Mouse (Mus musculus) thymus, adult 2 months (tissue): ENCODE results near the gene Ino80. TPM values are rescaled to one million over a fixed set of nuclear protein-coding genes. Genes with fewer than 3 reads are reported as not detected.

Experiments
- DNase-seq: peaks from one replicate; pipeline ENCODE4 v3.0.0; 2021
- H3K27ac ChIP-seq: fragments of 200-500 bp; 2 replicates; pipeline ENCODE4 v1.5.1; 2012; ENCODE audit warnings: low read length, control low read depth; ENCODE audit not compliant: control insufficient read depth, insufficient read depth
- H3K27me3 ChIP-seq: fragments of 200-500 bp; 2 replicates; pipeline ENCODE4 v1.6.1; 2012; ENCODE audit warnings: mild to moderate bottlenecking, low read length, moderate library complexity, mixed read lengths; ENCODE audit not compliant: control insufficient read depth, insufficient read depth
- H3K36me3 ChIP-seq: fragments of 200-500 bp; 2 replicates; pipeline ENCODE4 v1.6.1; 2012; ENCODE audit warnings: mild to moderate bottlenecking, low read length, moderate library complexity; ENCODE audit not compliant: control insufficient read depth, insufficient read depth
- H3K4me1 ChIP-seq: fragments of 200-500 bp; replicated peaks from 2 replicates; pipeline ENCODE4 v1.6.1; 2012; ENCODE audit warnings: low read length; ENCODE audit not compliant: control insufficient read depth, insufficient read depth
- H3K4me3 ChIP-seq: fragments of 200-500 bp; 2 replicates; pipeline ENCODE4 v1.5.1; 2012; ENCODE audit warnings: mild to moderate bottlenecking, low read length, control low read depth, moderate library complexity; ENCODE audit not compliant: control insufficient read depth, insufficient read depth
- CTCF ChIP-seq: fragments of 200-500 bp; IDR thresholded peaks from 2 replicates; pipeline ENCODE4 v1.5.1; 2012; ENCODE audit warnings: mild to moderate bottlenecking, control low read depth, low read length, moderate library complexity, borderline replicate concordance; ENCODE audit not compliant: control insufficient read depth, poor library complexity, insufficient read depth; ENCODE audit errors: extremely low read depth
- POLR2A ChIP-seq: fragments of 200-500 bp; IDR thresholded peaks from 2 replicates; pipeline ENCODE4 v1.6.1; 2012; ENCODE audit warnings: mild to moderate bottlenecking, low read length, control low read depth, moderate library complexity; ENCODE audit not compliant: control insufficient read depth, poor library complexity, insufficient read depth; ENCODE audit errors: extremely low read depth
- WGBS: fragments of 180-500 bp; shearing (Covaris S2); methylation state at CpG from one replicate; pipeline ENCODE4 v1.1.7; 2018; 5-methylcytosine and 5-hydroxymethylcytosine counted together
- polyA plus RNA-seq: library from polyadenylated mRNA; depleted of rRNA; stranded (reverse); fragments of >200 nt; gene quantifications from 2 replicates; pipeline ENCODE4 v1.2.3, GENCODE M21; 2012; rRNA removed

The Ino80 gene
- polyA plus RNA-seq, 1 experiment, result 16.1 TPM

DNA sequence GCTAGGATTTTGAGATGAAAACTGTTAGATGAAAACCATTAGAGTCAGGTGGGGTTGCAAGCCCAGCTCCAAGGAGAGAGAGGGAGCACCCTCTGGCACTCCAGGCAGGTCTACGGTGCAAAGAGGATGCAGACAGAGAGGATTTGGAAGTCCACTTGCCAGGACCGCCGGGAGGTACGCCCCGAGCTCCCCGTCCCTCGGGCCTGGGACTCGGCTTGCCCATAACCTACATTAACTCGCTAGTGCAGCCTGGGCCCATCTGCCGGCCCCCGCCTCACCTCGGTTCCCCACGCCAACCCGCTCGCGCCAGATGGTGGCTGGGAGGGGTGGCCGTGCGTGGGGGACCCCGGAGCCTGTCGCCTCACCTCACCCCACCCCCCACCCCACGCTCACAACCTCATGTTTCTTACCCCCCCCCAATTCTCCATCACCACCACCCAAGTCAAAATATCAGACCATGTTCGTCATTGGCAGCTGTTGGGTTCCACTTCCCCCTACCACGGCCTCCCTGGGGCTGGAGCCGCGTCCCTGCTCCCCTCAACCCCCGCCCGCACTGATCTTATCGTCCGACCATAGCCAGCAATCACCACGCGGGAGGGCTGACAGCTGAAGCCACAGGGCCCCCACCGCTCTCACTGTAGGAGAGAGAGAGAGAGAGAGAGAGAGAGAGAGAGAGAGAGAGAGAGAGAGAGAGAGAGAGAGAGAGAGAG is 153.5 kb downstream of the Ino80 start:
- no peak overlapping the region for H3K27ac ChIP-seq
- peaks cover 19% of the 10 kb centered on the region; the same call in 1 of the 2 replicates for H3K27me3 ChIP-seq
- H3K4me3 ChIP-seq, result no peak overlapping the region
- no peak for DNase-seq
- 27% methylated on average over 32 of the region's 32 CpGs for WGBS
- TF ChIP-seq CTCF (no peak), POLR2A (no peak)
- peaks cover 34% of the 10 kb centered on the region for H3K4me1 ChIP-seq
- H3K36me3 ChIP-seq, result no peaks in the 10 kb centered on the region

Other genes starting within 250 kb of the Ino80 start
- gene Ppp1r14d, start 247.8 kb downstream of the Ino80 start, polyA plus RNA-seq, result 0.42 and 0.92 TPM in 2 replicates
- gene Spint1, start 240.3 kb downstream of the Ino80 start, polyA plus RNA-seq, result 21.2 and 22.0 TPM in 2 replicates
- gene Rhov, start 206.4 kb downstream of the Ino80 start, polyA plus RNA-seq, result 2.6 and 3.5 TPM in 2 replicates
- gene Vps18, start 188.9 kb downstream of the Ino80 start, polyA plus RNA-seq, result 28.4 and 30.5 TPM in 2 replicates
- gene Dll4, start 151.9 kb downstream of the Ino80 start, polyA plus RNA-seq, result 17.6 and 18.9 TPM in 2 replicates
- gene Chac1, start 126.5 kb downstream of the Ino80 start, polyA plus RNA-seq, result 1.1 TPM in 2 replicates
- gene Exd1, start 69.9 kb upstream of the Ino80 start, polyA plus RNA-seq, result 0.08 and 0.15 TPM in 2 replicates
- gene Chp1, start 70.0 kb upstream of the Ino80 start, polyA plus RNA-seq, result 78.5 and 86.2 TPM in 2 replicates
- gene Nusap1, start 140.6 kb upstream of the Ino80 start, polyA plus RNA-seq, result 11.1 and 13.5 TPM in 2 replicates
- 21.8 and 30.0 TPM in 2 replicates for gene Oip5, start 140.8 kb upstream of the Ino80 start, polyA plus RNA-seq
- 4.1 and 5.0 TPM in 2 replicates for gene Ndufaf1, start 185.1 kb upstream of the Ino80 start, polyA plus RNA-seq
- 17.3 and 21.0 TPM in 2 replicates for gene Rtf1, start 197.4 kb upstream of the Ino80 start, polyA plus RNA-seq